Mouse (Mus musculus) forebrain, embryonic 15.5 days (tissue): Measurements from ENCODE around the gene Lrch1. TPM values are rescaled to one million over a fixed set of nuclear protein-coding genes. Genes with fewer than 3 reads are reported as not detected.

Experiments
- ATAC-seq: fragments of 200-750 bp; cut with Nextera tagmentation; replicated peaks from 2 replicates; pipeline ENCODE4 v1.8.0; 2017; ENCODE audit warnings: mild to moderate bottlenecking, moderate TSS enrichment, moderate library complexity
- H3K27ac ChIP-seq: fragments of 300-500 bp; sonication (generic); replicated peaks from 2 replicates; pipeline ENCODE4 v1.5.1; 2015; ENCODE audit warnings: mild to moderate bottlenecking, inconsistent platforms
- H3K27me3 ChIP-seq: fragments of 300-500 bp; sonication (generic); 2 replicates; pipeline ENCODE4 v1.6.1; 2015; ENCODE audit warnings: inconsistent platforms
- H3K36me3 ChIP-seq: fragments of 300-500 bp; sonication (generic); 2 replicates; pipeline ENCODE4 v1.6.1; 2015; ENCODE audit warnings: mild to moderate bottlenecking, inconsistent platforms
- H3K4me1 ChIP-seq: fragments of 300-500 bp; sonication (generic); 2 replicates; pipeline ENCODE4 v1.6.1; 2015; ENCODE audit warnings: inconsistent platforms
- H3K4me2 ChIP-seq: fragments of 300-500 bp; sonication (generic); replicated peaks from 2 replicates; pipeline ENCODE4 v1.6.1; 2015; ENCODE audit warnings: mild to moderate bottlenecking, inconsistent platforms
- H3K4me3 ChIP-seq: fragments of 300-500 bp; sonication (generic); 2 replicates; pipeline ENCODE4 v1.5.1; 2015; ENCODE audit warnings: mild to moderate bottlenecking, inconsistent platforms
- H3K9ac ChIP-seq: fragments of 300-500 bp; sonication (generic); replicated peaks from 2 replicates; pipeline ENCODE4 v1.6.1; 2015; ENCODE audit warnings: mild to moderate bottlenecking, inconsistent platforms
- H3K9me3 ChIP-seq: fragments of 300-500 bp; sonication (generic); 2 replicates; pipeline ENCODE4 v1.6.1; 2016; ENCODE audit warnings: inconsistent platforms
- WGBS: fragments of 180-500 bp; shearing (Covaris S2); methylation state at CpG from one replicate; pipeline ENCODE4 v1.1.7; 2015; ENCODE audit warnings: mixed read lengths; 5-methylcytosine and 5-hydroxymethylcytosine counted together
- polyA plus RNA-seq: library from polyadenylated mRNA; unstranded; fragments of >200 nt; fragmentation: Nextera tagmentation; extraction: Ambion mirVana; gene quantifications from 2 replicates; pipeline ENCODE4 v1.2.1, GENCODE M21; 2015

Gene Lrch1
- polyA plus RNA-seq, 1 experiment from 2014 or later, result 10.9 TPM

DNA sequence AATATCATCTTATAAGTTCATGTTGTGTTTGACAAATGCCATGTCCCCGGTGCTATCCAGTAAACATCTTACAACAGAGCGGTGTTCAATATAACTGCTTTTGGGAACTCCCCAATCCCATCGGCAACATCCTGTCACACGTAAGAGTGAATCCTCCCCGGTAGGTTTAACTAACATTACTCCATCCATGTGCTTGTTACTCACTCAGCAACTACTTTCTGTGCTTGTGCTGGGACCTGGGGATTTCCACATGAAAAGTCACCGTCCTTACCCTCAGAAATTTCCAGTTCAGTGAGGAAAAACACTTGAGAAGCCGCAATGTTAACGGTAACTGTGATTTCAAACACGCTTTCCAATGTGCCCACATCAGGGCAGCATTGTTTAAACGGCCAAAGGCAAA, 66.8 kb downstream of the Lrch1 start:
- ATAC-seq, result no peak
- Histone ChIP-seq H3K27me3 (no peaks in the 10 kb centered on the region), H3K4me1 (peaks cover 24% of the 10 kb centered on the region), H3K27ac (no peak overlapping the region), H3K4me3 (no peak overlapping the region), H3K4me2 (no peak overlapping the region), H3K36me3 (no peaks in the 10 kb centered on the region), H3K9ac (no peak overlapping the region), H3K9me3 (no peaks in the 10 kb centered on the region)
- WGBS, result 87% methylated on average over 10 of the region's 10 CpGs

DNA sequence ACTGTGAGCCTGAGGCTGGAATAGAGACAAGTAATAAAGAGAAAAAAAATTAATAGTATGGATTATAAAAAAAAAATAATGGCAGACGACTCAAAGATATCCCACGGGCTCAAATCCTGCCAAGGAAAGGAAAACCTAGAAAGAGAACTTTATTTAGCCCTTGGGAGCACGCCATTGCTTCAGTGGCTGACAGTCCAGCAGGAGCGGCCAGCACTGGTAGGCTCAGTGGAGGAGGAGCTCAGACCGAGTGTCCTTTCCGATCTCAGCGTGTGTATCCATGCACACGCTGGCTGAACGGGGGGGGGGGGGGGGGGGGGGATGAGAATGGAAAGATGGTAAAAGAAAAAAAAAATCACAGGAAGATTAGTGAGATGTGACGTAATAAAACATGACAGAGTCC, 68.2 kb downstream of the Lrch1 start:
- Histone ChIP-seq H3K4me1 (peaks cover 12% of the 10 kb centered on the region), H3K27ac (no peak overlapping the region), H3K9ac (no peak overlapping the region), H3K9me3 (no peaks in the 10 kb centered on the region), H3K4me2 (no peak overlapping the region), H3K27me3 (no peaks in the 10 kb centered on the region), H3K4me3 (no peak overlapping the region), H3K36me3 (no peaks in the 10 kb centered on the region)
- WGBS, result 77% methylated on average over 10 of the region's 10 CpGs
- ATAC-seq, result no peak

DNA sequence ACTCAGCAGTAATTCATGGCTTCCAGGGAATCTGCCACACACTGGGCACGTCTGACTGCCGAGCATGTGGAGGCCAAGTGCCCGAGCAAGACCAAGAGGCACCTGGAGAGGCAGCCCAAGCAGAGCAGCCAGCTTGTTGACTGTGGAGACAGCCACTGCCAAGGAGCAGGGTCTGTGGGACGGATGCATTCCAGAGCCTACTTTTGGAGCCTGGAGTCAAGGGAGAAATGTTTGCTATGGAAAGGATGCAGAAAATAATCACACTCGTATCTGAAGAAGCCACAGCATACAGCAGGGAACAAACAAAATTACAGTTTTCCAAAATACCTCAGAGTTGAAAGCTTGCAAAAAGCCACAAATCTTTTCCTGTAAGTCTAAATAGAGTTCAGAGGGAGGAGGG, 70.4 kb downstream of the Lrch1 start:
- no peak for ATAC-seq
- no peaks in the 10 kb centered on the region for H3K36me3 ChIP-seq
- H3K4me2 ChIP-seq, result no peak overlapping the region
- no peak overlapping the region for H3K9ac ChIP-seq
- no peaks in the 10 kb centered on the region for H3K27me3 ChIP-seq
- 46% methylated on average over 5 of the region's 5 CpGs for WGBS
- H3K4me1 ChIP-seq, result peaks cover 2% of the 10 kb centered on the region; the same call in 1 of the 2 replicates
- no peak overlapping the region for H3K27ac ChIP-seq
- no peaks in the 10 kb centered on the region for H3K9me3 ChIP-seq
- H3K4me3 ChIP-seq, result no peak overlapping the region

DNA sequence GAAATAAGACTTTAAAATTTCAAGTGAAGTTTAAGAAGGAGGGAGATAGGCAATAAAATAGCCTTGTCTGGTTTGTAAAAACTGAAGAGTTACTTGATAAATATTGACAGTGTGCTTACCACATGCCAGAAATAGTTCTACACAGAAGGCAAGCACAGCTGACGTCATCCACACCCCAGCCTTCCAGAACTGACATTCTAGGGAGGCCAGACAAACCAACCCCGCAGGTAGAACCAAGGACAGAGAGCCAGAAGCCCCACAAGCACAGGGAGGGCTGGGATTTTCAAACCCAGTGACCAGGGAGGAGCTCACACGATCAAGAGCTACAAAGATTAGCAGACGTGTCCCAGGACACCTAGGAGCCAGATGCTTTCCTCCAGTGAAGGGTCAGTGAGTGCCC, 76.5 kb downstream of the Lrch1 start:
- H3K4me1 ChIP-seq, result peaks cover 14% of the 10 kb centered on the region
- no peak overlapping the region for H3K9ac ChIP-seq
- no peaks in the 10 kb centered on the region for H3K9me3 ChIP-seq
- H3K4me3 ChIP-seq, result no peak overlapping the region
- H3K27ac ChIP-seq, result no peak overlapping the region
- 71% methylated on average over 4 of the region's 4 CpGs for WGBS
- no peak overlapping the region for H3K4me2 ChIP-seq
- no peaks in the 10 kb centered on the region for H3K27me3 ChIP-seq
- no peaks in the 10 kb centered on the region for H3K36me3 ChIP-seq
- ATAC-seq, result no peak

DNA sequence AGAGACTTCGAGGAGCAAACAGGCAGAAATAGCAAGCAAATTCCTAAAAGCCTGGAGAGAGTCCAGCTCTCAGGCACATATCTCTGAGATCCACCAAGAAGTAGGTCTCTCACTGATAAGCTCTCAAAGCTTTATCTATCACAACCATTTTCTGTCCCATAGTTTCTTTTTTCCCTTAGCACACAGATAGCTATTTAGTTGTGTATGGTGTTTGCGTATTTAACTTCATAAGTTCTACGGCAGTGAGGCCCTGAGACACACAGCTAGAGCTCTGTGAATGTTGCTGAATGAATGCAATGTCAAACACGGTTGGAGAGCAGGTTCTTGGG, 78.8 kb downstream of the Lrch1 start:
- H3K4me1 ChIP-seq, result peaks cover 17% of the 10 kb centered on the region
- H3K27ac ChIP-seq, result no peak overlapping the region
- no peaks in the 10 kb centered on the region for H3K27me3 ChIP-seq
- no peak overlapping the region for H3K4me2 ChIP-seq
- no peaks in the 10 kb centered on the region for H3K9me3 ChIP-seq
- H3K9ac ChIP-seq, result no peak overlapping the region
- WGBS, result 72% methylated on average over 4 of the region's 4 CpGs
- no peak overlapping the region for H3K4me3 ChIP-seq
- no peak for ATAC-seq
- no peaks in the 10 kb centered on the region for H3K36me3 ChIP-seq

DNA sequence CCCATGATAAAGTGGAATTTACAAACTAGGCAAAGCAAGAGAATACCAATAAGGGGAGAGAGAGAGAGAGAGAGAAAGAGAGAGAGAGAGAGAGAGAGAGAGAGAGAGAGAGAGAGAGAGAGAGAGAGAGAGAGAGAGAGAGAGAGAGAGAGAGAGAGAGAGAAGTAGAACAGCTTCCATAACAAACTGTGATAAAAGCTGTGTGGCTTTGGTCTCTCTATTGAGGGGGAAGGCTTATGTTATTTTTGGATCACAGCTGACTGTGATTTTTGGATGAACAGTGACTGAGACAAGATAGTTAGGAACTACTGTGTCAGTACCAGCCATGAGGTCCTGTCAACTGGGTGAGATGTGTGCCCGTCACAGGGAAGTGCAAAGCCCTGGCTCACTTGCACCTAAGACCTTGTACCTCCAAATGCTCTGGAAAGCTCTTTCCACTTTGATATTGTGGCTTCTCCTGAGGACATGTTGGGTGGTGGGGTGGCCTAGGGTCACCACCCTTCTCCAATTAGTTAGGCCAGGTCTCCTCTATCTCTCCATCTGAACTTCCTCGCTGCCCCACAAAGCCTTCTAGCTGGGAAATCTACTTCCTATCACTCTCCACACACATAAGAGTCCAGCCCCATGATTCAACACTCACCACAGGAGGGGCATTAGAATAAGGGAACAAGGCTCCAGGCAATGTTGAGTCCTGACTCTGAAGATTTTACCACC, 79.3 kb downstream of the Lrch1 start:
- Histone ChIP-seq H3K4me2 (no peak overlapping the region), H3K9ac (no peak overlapping the region), H3K4me3 (no peak overlapping the region), H3K36me3 (no peaks in the 10 kb centered on the region), H3K9me3 (no peaks in the 10 kb centered on the region), H3K27me3 (no peaks in the 10 kb centered on the region), H3K27ac (no peak overlapping the region), H3K4me1 (peaks cover 17% of the 10 kb centered on the region)
- 93% methylated on average over 2 of the region's 2 CpGs for WGBS
- no peak for ATAC-seq

DNA sequence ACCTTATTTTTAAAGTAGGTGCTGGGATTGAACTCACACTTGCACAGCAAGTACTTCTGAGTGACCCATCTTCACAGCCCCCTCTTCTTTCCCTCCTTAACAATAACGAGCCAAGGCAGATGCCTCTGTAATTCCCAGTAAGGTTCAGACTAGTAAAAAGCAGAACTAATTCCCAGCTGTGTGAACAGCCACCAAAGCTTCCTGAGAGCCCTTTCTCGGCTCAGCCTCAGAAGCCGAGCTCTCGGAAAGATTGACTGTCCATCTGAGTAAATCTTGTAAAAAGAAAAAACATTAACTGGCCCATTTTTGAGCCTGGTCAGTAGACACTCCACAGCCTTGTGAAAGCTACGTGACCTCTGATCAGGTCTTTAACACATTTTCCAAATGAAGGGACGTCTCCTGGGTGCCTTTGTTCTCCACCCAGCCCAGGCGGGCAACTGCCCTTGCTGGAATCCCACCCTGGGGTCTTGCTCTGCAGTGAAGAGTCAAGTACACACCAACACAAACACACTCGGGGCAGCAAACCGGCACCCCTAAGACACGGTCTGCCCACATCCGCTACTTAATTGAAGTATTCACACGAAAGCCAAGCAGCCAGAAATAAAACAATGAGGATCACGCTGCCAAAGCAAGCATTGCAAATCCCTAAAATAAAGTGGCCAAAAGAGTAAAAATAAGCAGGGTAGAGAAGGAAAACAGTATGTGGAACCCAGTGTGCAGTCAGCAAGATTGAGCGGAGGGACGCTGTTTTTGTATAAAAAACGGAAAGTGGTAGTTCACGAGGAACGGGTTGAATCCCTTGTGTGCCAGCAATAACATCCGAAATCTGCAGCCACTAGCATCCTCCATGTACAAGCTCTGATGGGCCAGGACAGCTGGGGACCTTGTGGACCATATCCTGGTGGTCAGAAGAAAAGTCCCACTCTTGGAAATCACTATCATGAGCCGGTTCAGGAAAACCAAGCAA, 80.3 kb downstream of the Lrch1 start:
- WGBS, result 32% methylated on average over 20 of the region's 20 CpGs
- Histone ChIP-seq H3K4me1 (peaks cover 17% of the 10 kb centered on the region), H3K9ac (no peak overlapping the region), H3K27ac (no peak overlapping the region), H3K9me3 (no peaks in the 10 kb centered on the region), H3K27me3 (no peaks in the 10 kb centered on the region), H3K36me3 (no peaks in the 10 kb centered on the region), H3K4me2 (peak overlapping the region; percentile 18), H3K4me3 (no peak overlapping the region)
- no peak for ATAC-seq

DNA sequence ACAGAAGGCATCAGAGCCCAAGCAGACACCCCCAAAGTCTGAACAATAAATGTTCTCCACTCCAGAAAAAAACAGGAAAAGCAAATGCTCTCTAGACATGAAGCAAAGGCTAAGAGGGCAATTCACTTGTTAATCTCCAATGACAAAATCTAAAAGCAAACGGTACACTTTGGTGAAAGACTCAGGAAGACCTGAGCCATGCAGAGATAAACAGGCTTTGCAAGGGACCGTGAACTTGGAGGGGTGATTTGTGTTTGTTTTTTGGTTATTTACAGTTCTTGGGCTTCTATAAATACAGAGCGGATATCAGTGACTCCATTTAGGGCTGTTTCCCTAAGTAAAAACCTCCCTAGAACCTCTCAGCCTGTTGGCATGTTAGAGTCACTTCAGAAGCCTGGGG, 81.9 kb downstream of the Lrch1 start:
- H3K36me3 ChIP-seq, result no peaks in the 10 kb centered on the region
- no peak for ATAC-seq
- H3K9ac ChIP-seq, result no peak overlapping the region
- peaks cover 17% of the 10 kb centered on the region for H3K4me1 ChIP-seq
- no peak overlapping the region for H3K27ac ChIP-seq
- H3K27me3 ChIP-seq, result no peaks in the 10 kb centered on the region
- H3K4me2 ChIP-seq, result no peak overlapping the region
- 81% methylated on average over 3 of the region's 3 CpGs for WGBS
- H3K4me3 ChIP-seq, result no peak overlapping the region
- H3K9me3 ChIP-seq, result no peaks in the 10 kb centered on the region

DNA sequence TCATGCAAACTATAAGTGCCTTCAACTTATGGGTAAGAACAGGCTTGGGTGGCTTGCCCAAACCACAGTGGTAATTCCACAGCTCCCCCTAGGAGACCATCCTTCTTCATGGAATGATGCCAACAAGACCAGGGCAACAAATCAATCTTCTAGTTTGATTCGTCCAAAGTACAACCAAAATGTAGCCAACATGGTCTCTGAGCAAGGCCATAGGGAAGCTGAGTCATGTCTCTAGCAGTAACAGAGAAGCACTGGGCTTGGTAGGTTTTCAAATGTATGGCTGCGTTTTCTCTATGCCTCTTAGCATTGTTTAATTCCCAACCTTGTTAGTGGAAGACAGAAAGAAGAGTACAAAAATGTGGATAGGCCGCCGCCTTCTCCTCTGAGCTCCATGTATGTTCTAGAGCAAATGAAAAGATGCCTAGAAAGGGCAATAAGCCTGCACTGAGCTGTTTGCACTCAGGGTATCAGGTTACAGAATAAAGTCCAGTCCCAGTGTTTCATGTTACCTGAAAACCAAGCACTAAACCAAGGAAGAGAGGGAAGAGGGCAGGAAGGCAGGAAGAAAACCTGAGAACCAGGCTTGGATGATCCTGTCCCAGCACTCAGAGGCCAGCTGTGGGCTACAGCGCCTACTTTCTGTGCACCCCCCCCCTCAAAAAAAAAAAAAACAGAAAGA, 82.7 kb downstream of the Lrch1 start:
- H3K9me3 ChIP-seq, result no peaks in the 10 kb centered on the region
- peaks cover 17% of the 10 kb centered on the region for H3K4me1 ChIP-seq
- H3K4me2 ChIP-seq, result no peak overlapping the region
- H3K27ac ChIP-seq, result no peak overlapping the region
- no peak for ATAC-seq
- no peaks in the 10 kb centered on the region for H3K27me3 ChIP-seq
- H3K4me3 ChIP-seq, result no peak overlapping the region
- H3K9ac ChIP-seq, result no peak overlapping the region
- 85% methylated on average over 5 of the region's 5 CpGs for WGBS
- H3K36me3 ChIP-seq, result no peaks in the 10 kb centered on the region

DNA sequence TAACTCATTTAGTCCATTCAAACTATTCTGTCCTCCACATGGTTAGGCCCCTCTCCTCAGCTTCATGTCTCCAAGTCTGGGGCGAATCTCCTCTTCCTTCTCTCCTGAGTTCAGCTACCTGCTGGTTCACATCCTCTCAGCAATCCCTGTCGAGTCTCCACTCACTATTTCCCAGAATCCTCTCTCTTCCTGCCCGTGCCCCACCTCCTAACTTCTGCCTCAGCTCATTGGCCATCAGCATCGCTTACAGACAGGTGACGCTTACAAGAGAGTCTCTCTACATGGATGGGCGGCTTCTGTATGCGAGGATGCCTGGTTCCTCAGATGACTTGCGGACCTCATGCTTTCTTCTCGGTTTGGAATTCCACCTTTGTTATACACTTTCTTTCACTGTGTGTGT, 86.2 kb downstream of the Lrch1 start:
- WGBS, result 92% methylated on average over 9 of the region's 9 CpGs
- Histone ChIP-seq H3K9ac (no peak overlapping the region), H3K36me3 (peaks cover under 1% of the 10 kb centered on the region; the same call in 1 of the 2 replicates), H3K4me2 (no peak overlapping the region), H3K9me3 (no peaks in the 10 kb centered on the region), H3K4me3 (no peak overlapping the region), H3K27ac (no peak overlapping the region), H3K27me3 (no peaks in the 10 kb centered on the region), H3K4me1 (peaks cover 5% of the 10 kb centered on the region)
- no peak for ATAC-seq

DNA sequence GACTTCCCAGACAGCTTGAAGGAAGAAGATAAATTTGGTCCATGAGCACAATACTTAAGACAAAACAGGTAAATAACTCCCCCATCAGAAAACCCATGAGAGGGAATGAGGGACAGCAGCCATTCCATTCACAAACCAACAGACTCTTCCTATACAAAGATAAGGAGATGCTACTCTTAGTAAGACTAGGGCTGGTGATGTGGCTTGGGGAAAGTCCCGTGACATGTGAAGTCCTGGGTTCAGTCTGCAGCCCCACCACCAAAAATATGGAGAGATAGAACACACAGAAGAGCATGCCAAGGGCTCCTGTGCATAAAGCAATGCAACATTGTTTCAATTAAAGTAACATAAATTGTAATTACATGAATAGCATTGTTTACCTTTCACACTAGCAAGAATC, 88.5 kb downstream of the Lrch1 start:
- no peak overlapping the region for H3K4me3 ChIP-seq
- no peak overlapping the region for H3K4me2 ChIP-seq
- no peak overlapping the region for H3K9ac ChIP-seq
- no peak for ATAC-seq
- WGBS, result 97% methylated on average over 1 of the region's 1 CpGs
- H3K27ac ChIP-seq, result no peak overlapping the region
- no peaks in the 10 kb centered on the region for H3K4me1 ChIP-seq
- H3K9me3 ChIP-seq, result no peaks in the 10 kb centered on the region
- no peaks in the 10 kb centered on the region for H3K27me3 ChIP-seq
- peaks cover 2% of the 10 kb centered on the region; the same call in 1 of the 2 replicates for H3K36me3 ChIP-seq

DNA sequence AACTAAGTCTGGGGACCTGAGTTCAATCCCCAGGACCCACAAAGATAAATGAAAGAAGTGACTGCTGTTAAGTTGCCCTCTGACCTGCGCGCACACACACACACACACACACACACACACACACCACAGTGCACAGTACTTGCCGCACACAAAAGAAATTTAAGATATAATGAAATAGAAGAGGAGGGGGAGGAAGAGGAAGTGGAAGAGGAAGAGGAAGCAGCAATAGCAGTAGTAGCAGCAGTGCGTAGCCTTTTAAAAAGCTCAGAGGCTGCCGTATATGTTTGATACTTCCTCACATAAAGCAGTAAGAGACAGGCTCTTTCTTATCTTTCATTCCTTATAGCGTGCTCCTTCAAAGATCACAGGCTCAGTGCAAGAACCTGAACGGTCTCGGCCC, 92.2 kb downstream of the Lrch1 start:
- no peak for ATAC-seq
- H3K4me3 ChIP-seq, result no peak overlapping the region
- WGBS, result 94% methylated on average over 8 of the region's 8 CpGs

More for the DNA sequence above, 92.2 kb downstream of the Lrch1 start:
- Histone ChIP-seq H3K27me3 (no peaks in the 10 kb centered on the region), H3K9ac (no peak overlapping the region), H3K9me3 (no peaks in the 10 kb centered on the region), H3K4me1 (peaks cover 24% of the 10 kb centered on the region), H3K36me3 (peaks cover 2% of the 10 kb centered on the region; the same call in 1 of the 2 replicates), H3K27ac (no peak overlapping the region), H3K4me2 (no peak overlapping the region)
